Mouse (Mus musculus): ENCODE measurements around the gene Serpinb6b. TPM values are rescaled to one million over a fixed set of nuclear protein-coding genes. Genes with fewer than 3 reads are reported as not detected.
"Not testable (repeated sequence)": the region's sequence is repeated elsewhere in the genome, so short reads cannot be mapped to it uniquely, and the experiment has no call there.

Serpinb6b gene
- 0.33 and 0.50 TPM in 2 replicates for polyA plus RNA-seq (2016; fragmentation: Nextera tagmentation; extraction: Ambion mirVana)

DNA sequence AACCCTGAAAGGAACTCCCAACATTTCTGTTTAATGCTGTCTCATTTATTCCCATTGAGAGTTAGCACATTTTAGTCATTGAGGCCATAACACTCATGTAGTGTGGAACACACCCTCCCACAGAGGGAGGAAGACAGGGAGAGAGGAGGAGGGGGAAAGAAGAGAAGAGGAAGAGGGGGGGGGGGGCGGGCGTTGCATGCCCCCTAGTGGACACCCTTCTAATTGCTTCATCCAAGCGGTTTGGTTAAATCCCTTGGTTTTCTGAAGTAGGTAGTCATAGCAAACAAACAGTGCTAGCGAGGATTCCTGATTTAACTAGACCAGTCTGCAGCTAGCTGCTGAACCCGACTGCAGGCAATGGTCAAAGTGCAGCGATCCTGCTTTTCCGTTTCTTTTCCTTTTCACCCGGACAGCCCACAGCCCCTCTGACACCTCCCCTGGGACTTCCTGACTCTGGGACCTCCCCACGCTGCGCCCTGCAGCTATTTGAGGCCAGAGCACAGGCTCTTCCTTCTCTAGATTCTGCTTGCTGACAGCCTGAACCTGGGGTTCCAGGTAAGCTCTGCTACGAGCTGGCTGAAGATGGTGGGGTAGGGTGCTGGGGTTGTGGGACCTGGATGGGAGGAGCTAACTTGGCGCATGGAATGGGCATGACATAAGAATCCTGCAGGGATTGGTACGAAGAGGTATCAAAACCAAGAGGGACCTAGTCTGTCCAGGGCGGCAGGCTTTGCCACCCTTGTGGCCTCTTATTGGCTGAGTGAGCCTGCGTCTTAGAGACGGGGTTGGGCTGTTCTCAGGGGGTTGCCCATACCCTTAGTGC lies at the start of gene Serpinb6b:
TSS of gene Serpinb6b (plus strand) at position 221 of the 823 bp plus-strand sequence.
- DNase-seq (ENCODE audit: low spot score), result peak; percentile 48
- WGBS, result 51% methylated on average over 15 of the region's 16 CpGs
- H3K4me3 ChIP-seq, result peak within 1 kb of the TSS; percentile 33
- no peaks in the 10 kb centered on the region for H3K9me3 ChIP-seq (replicated peaks)
- H3K27ac ChIP-seq, result no peak within 1 kb of the TSS
- no peaks in the 10 kb centered on the region for H3K36me3 ChIP-seq
- no peaks in the 10 kb centered on the region for H3K27me3 ChIP-seq (ENCODE audit: low read depth, poor library complexity, severe bottlenecking)
- H3K4me1 ChIP-seq, result peaks cover 7% of the 10 kb centered on the region; the same call in 1 of the 2 replicates

DNA sequence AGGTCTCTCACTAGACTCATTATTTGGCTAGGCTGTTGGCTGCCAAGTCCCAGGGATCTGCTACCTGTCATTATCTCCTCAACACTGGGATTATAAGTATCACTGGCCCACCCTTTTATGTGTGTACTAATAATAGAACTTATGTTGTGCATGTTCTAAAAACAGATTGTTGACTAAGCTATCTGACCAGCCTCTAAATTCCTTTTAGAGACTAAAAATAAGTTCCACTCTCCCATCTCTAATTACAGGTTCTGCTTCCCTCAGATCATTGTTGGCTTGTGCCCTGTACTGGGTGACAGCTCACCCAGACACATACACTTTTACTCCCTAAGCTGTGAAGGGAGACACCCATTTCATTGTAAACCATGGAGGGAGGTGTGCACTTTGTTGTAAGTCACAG lies 42.4 kb upstream of the Serpinb6b start:
- H3K9me3 ChIP-seq (replicated peaks), result no peaks in the 10 kb centered on the region
- no peaks in the 10 kb centered on the region for H3K4me1 ChIP-seq
- no peak overlapping the region for H3K27ac ChIP-seq
- no peaks in the 10 kb centered on the region for H3K27me3 ChIP-seq (ENCODE audit: low read depth, poor library complexity, severe bottlenecking)
- H3K36me3 ChIP-seq, result no peaks in the 10 kb centered on the region
- no peak for DNase-seq (ENCODE audit: low spot score)
- no peak overlapping the region for H3K4me3 ChIP-seq

DNA sequence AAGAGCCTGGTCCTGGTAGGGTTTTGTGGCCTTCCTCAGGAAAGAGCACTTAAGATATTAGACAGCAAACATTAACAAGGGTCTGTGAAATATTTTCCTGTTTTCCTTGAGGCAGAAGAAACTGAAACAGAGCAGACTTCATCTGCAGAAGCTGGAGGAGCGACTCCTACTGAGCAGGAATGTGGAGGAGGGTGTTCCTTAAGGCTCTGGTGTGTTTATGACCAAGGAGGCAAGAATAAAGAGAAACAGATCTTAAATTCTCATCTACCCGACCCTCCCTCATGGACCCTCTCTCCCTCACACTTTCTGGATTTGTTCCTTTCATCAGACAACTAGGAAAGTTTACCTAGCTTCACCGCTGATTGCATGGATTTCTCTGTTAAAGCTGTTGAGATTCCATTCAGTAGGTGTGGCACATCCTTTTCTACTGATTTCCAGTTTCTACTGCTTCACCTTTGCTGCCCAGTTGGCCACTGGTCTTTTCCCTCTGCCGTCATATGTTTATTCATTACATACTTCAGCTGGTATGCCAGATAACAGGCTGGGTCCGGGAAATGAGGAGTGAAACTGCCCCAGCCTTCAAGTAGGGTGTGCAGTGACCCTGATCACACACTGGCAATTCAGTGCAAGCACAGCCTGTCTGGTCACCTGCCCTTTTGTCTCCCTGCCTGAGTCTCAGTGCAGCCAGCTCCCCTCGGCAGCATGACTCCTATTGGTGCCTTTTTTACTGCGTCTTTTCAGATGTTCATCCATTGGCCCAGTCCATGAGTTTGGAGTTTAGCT lies 40.2 kb upstream of the Serpinb6b start:
- DNase-seq (ENCODE audit: low spot score), result no peak
- H3K36me3 ChIP-seq, result no peaks in the 10 kb centered on the region
- 68% methylated on average over 7 of the region's 7 CpGs for WGBS
- no peak overlapping the region for H3K4me3 ChIP-seq
- H3K9me3 ChIP-seq (replicated peaks), result no peaks in the 10 kb centered on the region
- no peaks in the 10 kb centered on the region for H3K4me1 ChIP-seq
- H3K27me3 ChIP-seq (ENCODE audit: low read depth, poor library complexity, severe bottlenecking), result no peaks in the 10 kb centered on the region
- H3K27ac ChIP-seq, result no peak overlapping the region

DNA sequence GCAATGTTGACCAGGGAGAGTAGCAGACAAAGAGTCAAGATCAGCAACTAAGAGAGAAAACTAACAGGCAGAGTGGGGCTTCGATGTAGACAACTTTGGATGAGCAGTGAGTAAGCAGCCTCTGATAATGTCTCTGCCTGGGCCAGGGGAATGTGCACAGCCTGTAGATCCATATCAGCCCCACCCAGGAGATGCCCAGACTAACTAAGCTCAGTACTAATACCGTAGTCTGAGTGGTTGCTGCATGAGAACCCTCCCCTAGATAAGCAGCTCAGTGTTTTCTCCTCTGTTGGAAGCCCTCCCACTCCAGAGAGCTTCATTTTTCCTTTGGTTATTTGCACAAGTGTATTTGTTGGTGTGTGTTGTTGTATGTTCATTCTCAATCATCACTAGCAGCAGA lies 38.3 kb upstream of the Serpinb6b start:
- no peak overlapping the region for H3K27ac ChIP-seq
- no peak for DNase-seq (ENCODE audit: low spot score)
- 88% methylated on average over 2 of the region's 2 CpGs for WGBS
- H3K4me3 ChIP-seq, result no peak overlapping the region
- H3K27me3 ChIP-seq (ENCODE audit: low read depth, poor library complexity, severe bottlenecking), result no peaks in the 10 kb centered on the region
- H3K4me1 ChIP-seq, result no peaks in the 10 kb centered on the region
- no peaks in the 10 kb centered on the region for H3K36me3 ChIP-seq
- H3K9me3 ChIP-seq (replicated peaks), result no peaks in the 10 kb centered on the region

DNA sequence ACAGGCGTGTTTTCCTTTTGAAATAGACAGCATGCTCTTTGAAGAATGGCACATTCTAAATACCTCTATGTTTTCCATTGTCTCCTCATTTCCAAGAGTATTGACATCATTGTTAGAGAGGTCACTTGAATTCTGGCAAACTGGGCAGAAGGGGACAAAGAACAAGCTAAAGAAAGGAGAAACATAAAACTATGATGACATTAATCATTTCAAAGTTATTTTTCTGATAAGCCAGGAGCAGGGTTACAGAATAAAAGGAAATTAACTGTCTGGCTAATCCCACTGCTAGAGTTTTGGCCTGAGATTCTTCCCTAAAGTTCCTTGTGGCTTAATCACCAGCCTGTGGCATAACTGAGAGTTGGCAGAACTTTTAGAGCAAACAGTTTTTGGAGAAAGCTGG lies 37.8 kb upstream of the Serpinb6b start:
- 87% methylated on average over 1 of the region's 1 CpGs for WGBS
- H3K9me3 ChIP-seq (replicated peaks), result no peaks in the 10 kb centered on the region
- H3K27ac ChIP-seq, result no peak overlapping the region

DNA sequence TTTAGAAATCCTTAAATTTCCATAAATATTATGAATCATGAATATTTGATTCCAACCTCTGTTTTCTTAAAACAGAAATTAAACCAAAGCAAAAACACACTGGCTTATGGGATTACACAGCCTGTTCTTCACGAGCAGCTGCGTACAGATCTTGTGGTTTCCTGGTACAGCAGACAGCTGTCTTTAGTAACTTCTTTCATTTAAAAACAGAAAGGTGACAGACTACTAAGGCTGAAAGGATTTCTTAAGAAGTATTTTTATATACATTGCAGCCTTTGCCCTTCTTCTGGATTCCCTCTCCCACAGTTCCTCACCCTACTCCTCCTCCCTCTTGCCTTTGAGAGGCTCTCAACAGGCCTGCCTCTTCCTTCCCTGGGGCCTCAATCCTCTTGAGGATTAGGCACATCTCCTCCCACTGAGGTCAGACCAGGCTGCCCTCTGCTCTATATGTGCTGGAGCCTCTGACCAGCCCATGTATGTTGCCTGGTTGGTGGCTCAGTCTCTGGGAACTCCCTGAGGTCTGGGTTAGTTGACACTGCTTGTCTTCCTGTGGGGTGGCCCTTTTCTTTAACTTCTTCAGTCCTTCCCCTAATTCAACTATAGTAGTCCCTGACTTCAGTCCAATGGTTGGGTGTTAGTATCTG lies 35.8 kb upstream of the Serpinb6b start:
- H3K4me3 ChIP-seq, result no peak overlapping the region
- no peaks in the 10 kb centered on the region for H3K9me3 ChIP-seq (replicated peaks)
- 85% methylated on average over 2 of the region's 2 CpGs for WGBS

More for the DNA sequence above, 37.8 kb upstream of the Serpinb6b start:
- Histone ChIP-seq H3K4me1 (no peaks in the 10 kb centered on the region), H3K36me3 (no peaks in the 10 kb centered on the region), H3K27me3 (ENCODE audit: low read depth, poor library complexity, severe bottlenecking) (no peaks in the 10 kb centered on the region), H3K4me3 (no peak overlapping the region)
- no peak for DNase-seq (ENCODE audit: low spot score)

DNA sequence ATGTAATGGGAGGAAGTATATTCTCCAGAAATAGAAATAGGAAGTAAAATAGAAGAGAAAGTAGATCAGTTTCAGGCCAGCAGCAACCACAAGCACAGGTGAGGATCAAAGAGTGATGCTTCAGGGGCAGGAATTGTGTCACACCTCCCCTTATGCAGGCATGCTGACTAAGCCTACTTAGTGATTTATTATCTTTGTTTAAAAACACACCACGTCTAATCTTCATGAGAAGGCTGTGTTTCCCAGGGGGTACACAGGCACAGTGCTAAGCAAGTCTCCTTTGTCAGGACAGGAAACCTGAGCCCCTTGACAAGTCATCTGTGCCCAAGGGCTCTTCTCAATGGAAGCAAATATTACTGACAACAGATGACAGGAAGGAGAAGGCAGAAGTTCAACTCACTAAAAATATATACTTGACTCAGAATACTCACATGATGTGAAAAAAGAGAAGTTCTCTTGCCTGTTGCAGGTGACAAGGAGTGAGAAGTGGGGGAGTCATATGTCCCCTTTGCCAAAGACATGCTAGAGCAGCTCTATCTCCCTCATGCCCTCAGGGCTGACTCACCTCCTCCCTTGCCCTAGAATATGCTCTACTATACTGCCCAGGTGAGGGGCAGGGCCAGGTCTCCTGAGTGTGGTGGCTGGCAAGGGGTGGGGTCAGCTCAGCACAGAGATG lies 30.2 kb upstream of the Serpinb6b start:
- Histone ChIP-seq H3K27me3 (ENCODE audit: low read depth, poor library complexity, severe bottlenecking) (no peaks in the 10 kb centered on the region), H3K4me3 (no peak overlapping the region), H3K4me1 (no peaks in the 10 kb centered on the region), H3K9me3 (replicated peaks) (no peaks in the 10 kb centered on the region), H3K36me3 (no peaks in the 10 kb centered on the region), H3K27ac (no peak overlapping the region)
- DNase-seq (ENCODE audit: low spot score), result no peak
- 41% methylated on average over 1 of the region's 1 CpGs for WGBS

More for the DNA sequence above, 35.8 kb upstream of the Serpinb6b start:
- Histone ChIP-seq H3K4me1 (no peaks in the 10 kb centered on the region), H3K27me3 (ENCODE audit: low read depth, poor library complexity, severe bottlenecking) (no peaks in the 10 kb centered on the region), H3K36me3 (no peaks in the 10 kb centered on the region), H3K27ac (no peak overlapping the region)
- no peak for DNase-seq (ENCODE audit: low spot score)

DNA sequence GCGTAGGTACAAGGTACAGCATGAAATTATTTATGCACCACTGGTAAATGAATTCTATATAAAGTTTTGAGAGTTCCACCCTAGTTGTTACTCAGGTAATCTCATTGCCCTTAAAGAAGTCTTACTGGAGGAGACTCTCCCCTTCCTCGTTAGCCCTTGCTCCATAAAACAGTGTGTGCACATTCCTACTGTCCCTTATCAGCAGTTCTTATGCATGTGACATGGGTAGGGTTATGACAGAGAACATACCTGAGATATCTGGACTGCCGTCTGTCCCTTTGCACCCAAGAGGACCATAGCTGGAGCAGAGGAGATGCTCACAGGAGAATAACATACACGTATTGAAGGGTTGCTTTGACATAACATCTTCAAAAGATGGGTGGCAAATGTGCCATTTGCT lies 26.7 kb upstream of the Serpinb6b start:
- not testable (repeated sequence) for H3K27me3 ChIP-seq (ENCODE audit: low read depth, poor library complexity, severe bottlenecking); H3K27ac ChIP-seq; H3K4me3 ChIP-seq; H3K36me3 ChIP-seq; H3K4me1 ChIP-seq; DNase-seq (ENCODE audit: low spot score); H3K9me3 ChIP-seq (replicated peaks)
- 88% methylated on average over 4 of the region's 4 CpGs for WGBS

DNA sequence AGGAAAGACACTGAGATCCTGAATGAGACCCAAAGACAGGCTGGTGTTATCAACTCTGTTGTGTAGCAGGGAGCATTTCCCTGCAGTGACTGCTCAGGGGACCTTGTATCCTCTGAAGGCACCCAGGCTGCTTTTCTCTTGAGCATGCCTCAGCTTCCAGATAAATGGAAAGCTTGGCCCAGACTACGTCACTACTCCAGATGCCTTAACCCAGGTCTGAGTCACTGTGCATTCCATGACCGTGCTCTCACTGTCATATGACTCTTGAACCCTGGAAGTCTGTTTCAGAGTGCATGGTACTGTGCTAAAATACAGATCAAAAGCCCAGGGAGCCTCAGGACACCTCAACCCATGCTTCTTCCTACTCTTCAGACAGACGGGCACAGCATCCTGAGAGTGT lies 25.8 kb upstream of the Serpinb6b start:
- WGBS, result 83% methylated on average over 3 of the region's 3 CpGs
- not testable (repeated sequence) for DNase-seq (ENCODE audit: low spot score); H3K4me3 ChIP-seq; H3K4me1 ChIP-seq; H3K9me3 ChIP-seq (replicated peaks); H3K27me3 ChIP-seq (ENCODE audit: low read depth, poor library complexity, severe bottlenecking); H3K36me3 ChIP-seq; H3K27ac ChIP-seq

DNA sequence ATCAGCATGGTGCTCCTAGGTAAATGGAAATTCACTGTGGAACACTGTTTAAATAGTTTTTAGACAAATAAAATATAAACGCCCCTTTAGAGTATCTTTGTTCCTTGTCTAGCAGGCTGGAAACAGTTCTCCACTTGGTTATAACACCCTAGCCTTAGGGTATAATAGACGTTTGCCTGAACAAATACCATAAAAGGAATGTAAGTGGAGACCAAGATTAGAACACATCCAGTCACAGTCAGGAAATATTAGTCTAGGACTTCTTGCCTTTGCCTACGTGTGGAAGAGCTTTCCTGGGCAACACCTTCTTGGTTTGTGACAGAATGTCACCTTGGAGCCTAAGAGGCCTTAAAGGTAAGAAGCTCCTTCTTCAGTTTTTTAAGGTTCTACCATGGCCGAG lies 8.5 kb upstream of the Serpinb6b start:
- WGBS, result 73% methylated on average over 4 of the region's 4 CpGs
- no peaks in the 10 kb centered on the region for H3K36me3 ChIP-seq
- H3K9me3 ChIP-seq (replicated peaks), result no peaks in the 10 kb centered on the region

DNA sequence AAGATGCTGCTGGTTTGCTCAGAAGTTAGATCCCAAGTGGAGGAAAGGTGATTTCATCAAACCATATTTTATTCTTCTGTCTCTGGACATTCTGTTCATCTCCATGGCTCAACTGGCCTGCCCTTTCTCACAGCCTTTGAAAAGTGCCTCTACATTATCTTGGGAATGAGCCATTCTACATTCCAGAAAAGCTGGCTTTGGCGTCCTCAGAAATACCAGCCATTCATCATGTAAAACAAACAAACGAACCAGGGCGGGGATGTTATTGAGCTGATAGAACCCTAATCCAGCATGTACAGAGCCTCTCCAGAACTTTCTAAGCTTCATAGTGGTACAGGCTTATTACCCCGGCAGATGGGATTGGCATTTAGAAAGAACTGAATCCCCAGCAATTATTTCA lies 7.1 kb upstream of the Serpinb6b start:
- Histone ChIP-seq H3K4me3 (no peak overlapping the region), H3K9me3 (replicated peaks) (no peaks in the 10 kb centered on the region), H3K27ac (no peak overlapping the region), H3K36me3 (no peaks in the 10 kb centered on the region), H3K4me1 (no peaks in the 10 kb centered on the region), H3K27me3 (ENCODE audit: low read depth, poor library complexity, severe bottlenecking) (no peaks in the 10 kb centered on the region)
- no peak for DNase-seq (ENCODE audit: low spot score)
- WGBS, result 82% methylated on average over 4 of the region's 4 CpGs

More for the DNA sequence above, 8.5 kb upstream of the Serpinb6b start:
- no peak for DNase-seq (ENCODE audit: low spot score)
- H3K27me3 ChIP-seq (ENCODE audit: low read depth, poor library complexity, severe bottlenecking), result no peaks in the 10 kb centered on the region
- no peaks in the 10 kb centered on the region for H3K4me1 ChIP-seq
- H3K27ac ChIP-seq, result no peak overlapping the region
- no peak overlapping the region for H3K4me3 ChIP-seq

DNA sequence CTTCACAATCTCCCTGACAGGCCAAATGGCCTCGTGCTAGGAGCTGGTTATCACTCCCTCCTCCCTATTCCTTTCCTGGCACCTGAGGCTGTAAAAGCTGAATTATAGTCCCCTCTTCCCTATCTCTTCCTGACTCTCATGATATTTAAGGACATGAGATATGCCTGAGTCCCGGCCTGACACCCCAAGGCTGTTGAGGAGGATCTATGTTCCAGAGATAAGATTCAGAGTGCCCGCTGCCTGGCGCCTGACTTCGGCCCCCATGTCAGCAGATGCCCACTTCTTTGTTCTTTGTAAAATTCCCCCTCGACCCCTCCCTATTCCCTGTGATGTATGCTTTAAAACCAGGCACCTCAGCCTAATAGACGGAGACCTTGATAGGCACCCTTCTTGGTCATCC lies 6.5 kb upstream of the Serpinb6b start:
- DNase-seq (ENCODE audit: low spot score); H3K4me3 ChIP-seq; H3K4me1 ChIP-seq; H3K27ac ChIP-seq; H3K27me3 ChIP-seq (ENCODE audit: low read depth, poor library complexity, severe bottlenecking); H3K36me3 ChIP-seq; H3K9me3 ChIP-seq (replicated peaks): not testable (repeated sequence)
- WGBS, result 78% methylated on average over 7 of the region's 7 CpGs
